Mouse (Mus musculus) hindbrain, embryonic 13.5 days (tissue): ENCODE results near the gene 1700030J22Rik. TPM values are rescaled to one million over a fixed set of nuclear protein-coding genes. Genes with fewer than 3 reads are reported as not detected.

Source experiments
- ATAC-seq: fragments of 200-750 bp; cut with Nextera tagmentation; 2 replicates; pipeline ENCODE4 v1.8.0; 2017; ENCODE audit warnings: moderate TSS enrichment; ENCODE audit not compliant: low FRiP score
- H3K27ac ChIP-seq: fragments of 300-500 bp; sonication (generic); 2 replicates; pipeline ENCODE4 v1.5.1; 2015; ENCODE audit warnings: inconsistent platforms, mild to moderate bottlenecking, moderate library complexity
- H3K27me3 ChIP-seq: fragments of 300-500 bp; sonication (generic); 2 replicates; pipeline ENCODE4 v1.6.1; 2015; ENCODE audit warnings: mild to moderate bottlenecking, inconsistent platforms
- H3K36me3 ChIP-seq: fragments of 300-500 bp; sonication (generic); 2 replicates; pipeline ENCODE4 v1.6.1; 2015; ENCODE audit warnings: mild to moderate bottlenecking, inconsistent platforms
- H3K4me1 ChIP-seq: fragments of 300-500 bp; sonication (generic); replicated peaks from 2 replicates; pipeline ENCODE4 v1.6.1; 2015; ENCODE audit warnings: inconsistent platforms
- H3K4me2 ChIP-seq: fragments of 300-500 bp; sonication (generic); 2 replicates; pipeline ENCODE4 v1.6.1; 2015; ENCODE audit warnings: inconsistent platforms, mild to moderate bottlenecking, moderate library complexity
- H3K4me3 ChIP-seq: fragments of 300-500 bp; sonication (generic); 2 replicates; pipeline ENCODE4 v1.5.1; 2015; ENCODE audit warnings: mild to moderate bottlenecking, inconsistent platforms
- H3K9ac ChIP-seq: fragments of 300-500 bp; sonication (generic); 2 replicates; pipeline ENCODE4 v1.6.1; 2015; ENCODE audit warnings: mild to moderate bottlenecking, inconsistent platforms
- H3K9me3 ChIP-seq: fragments of 300-500 bp; sonication (generic); 2 replicates; pipeline ENCODE4 v1.6.1; 2016; ENCODE audit warnings: inconsistent platforms
- WGBS: fragments of 180-500 bp; shearing (Covaris S2); methylation state at CpG from one replicate; pipeline ENCODE4 v1.1.7; 2015; 5-methylcytosine and 5-hydroxymethylcytosine counted together
- polyA plus RNA-seq: library from polyadenylated mRNA; unstranded; fragments of >200 nt; fragmentation: Nextera tagmentation; extraction: Ambion mirVana; gene quantifications from 2 replicates; pipeline ENCODE4 v1.2.1, GENCODE M21; 2015

1700030J22Rik gene
- polyA plus RNA-seq, 1 experiment from 2014 or later: 7.5 TPM

DNA sequence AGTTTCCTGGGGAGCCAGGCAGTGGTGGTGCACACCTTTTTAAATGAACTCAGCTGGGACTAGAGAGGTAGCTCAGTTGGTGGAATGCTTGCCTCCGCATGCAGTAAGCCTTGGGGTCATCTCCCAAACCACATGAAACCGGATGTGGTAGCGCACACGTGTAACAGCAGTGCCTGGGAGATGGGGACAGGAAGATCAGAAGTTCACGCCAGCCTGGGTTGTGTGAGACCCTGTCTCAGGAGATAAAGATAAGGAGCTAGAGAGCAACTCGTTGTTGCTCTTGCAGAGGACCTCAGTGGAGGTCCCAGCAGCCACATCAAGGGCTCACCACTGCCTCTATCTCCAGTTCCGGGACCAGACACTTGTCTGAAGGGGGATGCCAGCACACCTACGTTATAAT is 55.2 kb downstream of the 1700030J22Rik start:
- Histone ChIP-seq H3K27ac (no peak overlapping the region), H3K9me3 (no peaks in the 10 kb centered on the region), H3K27me3 (no peaks in the 10 kb centered on the region), H3K4me1 (peaks cover 17% of the 10 kb centered on the region), H3K36me3 (peaks cover 14% of the 10 kb centered on the region), H3K4me3 (no peak overlapping the region), H3K9ac (no peak overlapping the region), H3K4me2 (no peak overlapping the region)
- no peak for ATAC-seq
- WGBS: 95% methylated on average over 8 of the region's 8 CpGs

DNA sequence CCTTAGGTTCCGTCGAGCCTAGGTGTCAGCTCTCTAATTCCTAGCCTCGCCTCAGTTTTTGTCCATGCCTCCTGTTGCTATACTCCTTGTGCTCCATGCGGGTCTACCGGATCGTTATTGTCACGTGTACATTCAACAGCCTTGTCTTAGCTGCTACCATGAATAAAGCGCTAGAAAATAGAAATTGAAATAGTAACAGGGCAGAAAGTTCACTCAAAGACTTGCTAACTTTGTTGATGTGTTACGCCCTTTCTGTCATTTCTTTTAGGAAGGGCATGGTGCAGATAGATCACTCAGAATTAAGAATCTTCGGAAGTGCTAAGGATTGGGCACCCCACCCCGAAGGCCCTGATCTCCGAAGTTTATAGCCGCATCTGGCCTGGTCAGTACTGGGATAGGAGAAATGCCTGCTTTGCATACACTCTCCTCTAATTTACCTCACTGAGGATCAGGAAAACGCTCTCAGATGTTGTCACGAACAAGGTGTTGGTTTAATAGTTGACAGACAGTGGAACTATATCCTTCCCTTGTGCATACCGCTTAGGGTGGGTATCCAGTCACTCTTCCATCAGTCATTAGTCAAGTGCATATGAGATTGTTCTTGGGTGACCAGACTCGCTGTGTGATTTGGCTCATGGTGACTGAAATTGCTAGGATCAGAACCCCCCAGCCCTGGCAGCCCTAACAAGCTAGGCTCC is 56.5 kb downstream of the 1700030J22Rik start:
- ATAC-seq: no peak
- 34% methylated on average over 17 of the region's 17 CpGs for WGBS
- H3K9ac ChIP-seq: peak overlapping the region; percentile 87
- H3K27me3 ChIP-seq: no peaks in the 10 kb centered on the region
- H3K4me3 ChIP-seq: peak overlapping the region; percentile 71
- peak overlapping the region; percentile 77 for H3K4me2 ChIP-seq
- H3K36me3 ChIP-seq: peaks cover 4% of the 10 kb centered on the region; the same call in 1 of the 2 replicates
- peaks cover 17% of the 10 kb centered on the region for H3K4me1 ChIP-seq
- no peaks in the 10 kb centered on the region for H3K9me3 ChIP-seq
- H3K27ac ChIP-seq: peak overlapping the region; percentile 50; the same call in 1 of the 2 replicates

DNA sequence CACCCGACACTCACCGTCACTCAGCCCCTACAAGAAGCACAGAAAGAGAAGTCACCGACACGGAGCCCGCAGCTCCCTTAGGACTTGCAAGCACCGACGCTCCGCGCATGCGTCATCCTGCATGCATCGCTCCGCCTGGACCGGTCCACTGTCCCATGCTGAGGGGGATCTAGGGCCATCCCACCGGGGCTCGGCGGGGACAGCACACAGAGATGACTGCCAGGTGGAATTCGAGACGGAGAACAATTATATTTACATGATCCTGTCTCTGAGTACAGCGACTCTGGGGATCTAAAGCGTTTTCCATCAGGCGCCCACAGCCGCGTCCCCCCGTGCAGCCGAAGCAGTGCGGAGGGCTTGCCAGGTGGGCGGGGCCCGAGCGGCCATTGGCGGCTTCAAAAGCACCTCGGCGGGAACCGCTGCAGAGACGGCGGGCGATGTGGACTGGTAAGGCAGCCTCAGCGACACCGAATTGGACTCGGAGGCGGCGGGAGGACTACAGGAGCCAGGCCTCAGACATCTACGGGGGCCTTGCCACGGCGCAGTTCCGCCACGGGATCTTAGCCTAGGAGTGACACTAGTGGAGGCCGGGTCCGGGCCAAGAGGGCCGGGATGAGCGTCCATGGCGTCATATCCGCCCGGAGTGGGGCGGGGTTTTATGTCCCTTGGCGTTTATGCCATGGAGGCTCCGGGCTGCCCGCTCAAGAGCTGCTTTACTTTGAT is 57.3 kb downstream of the 1700030J22Rik start, which contains the start of the genes Cmc2 and Cenpn:
Cmc2 (minus strand) TSS at position 119 of the 723 bp plus-strand sequence.
Cenpn (plus strand) TSS at position 394 of the 723 bp plus-strand sequence.
- Histone ChIP-seq H3K9me3 (no peaks in the 10 kb centered on the region), H3K4me2 (peak within 1 kb of the TSS; percentile 77), H3K27ac (peak within 1 kb of the TSS; percentile 89), H3K4me1 (peaks cover 17% of the 10 kb centered on the region), H3K4me3 (peak within 1 kb of the TSS; percentile 71), H3K36me3 (0 out of 2 replicates have a peak, but pooled peaks cover 1% of the 10 kb centered on the region), H3K9ac (peak within 1 kb of the TSS; percentile 87), H3K27me3 (no peaks in the 10 kb centered on the region)
- under 1% methylated on average over 53 of the region's 57 CpGs for WGBS
- peak; percentile 96 for ATAC-seq

DNA sequence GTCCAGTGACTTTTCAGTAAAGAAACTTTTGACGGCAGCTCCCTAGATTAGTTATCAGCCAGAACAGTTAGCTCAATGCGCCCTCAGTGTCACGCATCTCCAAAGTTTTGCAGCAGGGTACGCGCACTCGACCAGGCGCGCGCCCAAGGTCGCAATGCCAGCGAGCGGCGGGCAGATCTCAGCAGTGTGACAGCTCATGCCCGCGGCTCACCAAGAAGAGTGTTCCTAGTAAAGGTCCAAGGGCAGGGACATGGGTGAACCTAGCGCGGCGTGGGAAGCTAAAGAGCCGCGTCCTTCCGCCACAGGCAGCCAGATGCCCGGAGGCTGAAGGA is 57.8 kb downstream of the 1700030J22Rik start:
- Histone ChIP-seq H3K9ac (peak overlapping the region; percentile 87), H3K4me2 (peak overlapping the region; percentile 77), H3K36me3 (0 out of 2 replicates have a peak, but pooled peaks cover 6% of the 10 kb centered on the region), H3K4me1 (peaks cover 17% of the 10 kb centered on the region), H3K27ac (peak overlapping the region; percentile 89), H3K27me3 (no peaks in the 10 kb centered on the region), H3K4me3 (peak overlapping the region; percentile 71), H3K9me3 (no peaks in the 10 kb centered on the region)
- peak; percentile 65 for ATAC-seq
- WGBS: under 1% methylated on average over 22 of the region's 22 CpGs

Other genes starting within 250 kb of the 1700030J22Rik start
- gene Cdyl2, start 246.0 kb downstream of the 1700030J22Rik start, polyA plus RNA-seq: 9.4 and 10.9 TPM in 2 replicates
- 36.2 and 38.0 TPM in 2 replicates for gene Cmc2, start 57.5 kb downstream of the 1700030J22Rik start, polyA plus RNA-seq
- 10.5 and 13.6 TPM in 2 replicates for gene Cenpn, start 57.2 kb downstream of the 1700030J22Rik start, polyA plus RNA-seq
- gene Atmin, start 35.6 kb downstream of the 1700030J22Rik start, polyA plus RNA-seq: 19.5 and 20.9 TPM in 2 replicates
- 93.0 and 95.0 TPM in 2 replicates for gene Gcsh, start 14.6 kb upstream of the 1700030J22Rik start, polyA plus RNA-seq
- gene Pkd1l2, start 103.5 kb upstream of the 1700030J22Rik start, polyA plus RNA-seq: 0.03 TPM in 1 of 2 replicates, not detected in the other
- 0.21 and 0.27 TPM in 2 replicates for gene Bco1, start 116.9 kb upstream of the 1700030J22Rik start, polyA plus RNA-seq
- gene Gan, start 179.2 kb upstream of the 1700030J22Rik start, polyA plus RNA-seq: 3.5 TPM in 2 replicates